In the genomic region with DNA sequence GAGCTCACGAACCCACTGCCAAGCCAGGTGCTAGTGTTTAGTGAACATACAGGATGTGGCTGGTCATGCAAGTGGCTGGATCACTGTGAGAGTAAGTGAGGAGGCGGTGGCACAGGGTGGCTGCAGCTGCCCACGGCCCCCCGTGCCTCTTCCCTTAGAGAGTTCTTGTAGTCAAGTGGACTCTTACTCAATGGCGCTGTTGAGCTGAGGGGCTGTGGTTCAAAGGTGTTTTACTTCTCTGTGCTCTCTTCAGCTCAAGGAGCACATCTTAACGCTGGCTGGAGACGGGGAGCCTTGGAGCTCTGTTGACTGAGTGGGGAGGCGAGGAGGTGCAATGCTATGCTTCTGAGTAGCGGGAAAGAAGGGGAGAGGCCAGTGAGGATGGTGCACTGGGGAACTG, we compare ENCODE assay signal across 15 mouse cellular contexts.
"Had no signal": no experiment of that assay in that cellular context is flagged by ENCODE, and none has a peak within 500 bp of the region (broad histone marks: within the 10 kb centered on the region; RNA-seq: fewer than 3 reads in every experiment).

No protein-coding gene starts in this region.

- H3K4me1 ChIP-seq: limb, embryonic 10.5 days; liver, embryonic 15.5 days; midbrain, embryonic 12.5 days; neural tube, embryonic 13.5 days had no signal

- H3K27me3 ChIP-seq: liver, embryonic 15.5 days; midbrain, embryonic 12.5 days; neural tube, embryonic 13.5 days had no signal

- H3K9ac ChIP-seq: liver, embryonic 15.5 days; midbrain, embryonic 12.5 days; neural tube, embryonic 13.5 days had no signal

- H3K9me3 ChIP-seq: limb, embryonic 10.5 days; liver, embryonic 15.5 days; midbrain, embryonic 12.5 days; neural tube, embryonic 13.5 days had no signal

- H3K27ac ChIP-seq: left cerebral cortex, adult 2 months; limb, embryonic 10.5 days; liver, embryonic 15.5 days; midbrain, embryonic 12.5 days; neural tube, embryonic 13.5 days; stomach, postnatal 0 days had no signal

- H3K4me3 ChIP-seq: left cerebral cortex, adult 2 months; limb, embryonic 10.5 days; liver, embryonic 15.5 days; midbrain, embryonic 12.5 days; neural tube, embryonic 13.5 days had no signal

- H3K4me2 ChIP-seq: liver, embryonic 11.5 days; liver, embryonic 15.5 days; midbrain, embryonic 12.5 days; neural tube, embryonic 13.5 days had no signal

- ATAC-seq: hindbrain, embryonic 16.5 days; inflammation-experienced regulatory T-cells, adult 6 months; intestine, postnatal 0 days; midbrain, embryonic 16.5 days had no signal

- DNase-seq: kidney, adult 8-10 months; retina, postnatal 1 day; right cerebral cortex, postnatal 14 days; thymus, postnatal 4 days had no signal
